Mouse (Mus musculus) right cerebral cortex, postnatal 10 days (tissue): ENCODE results near the gene Akr1b3.
A peak's percentile ranks its signal among the peaks of the same experiment; 100 is the strongest.
"Not testable (repeated sequence)": the region's sequence is repeated elsewhere in the genome, so short reads cannot be mapped to it uniquely, and the experiment has no call there.

Source experiments
- DNase-seq, 2 experiments: peaks; one replicate each; pipeline ENCODE4 v3.0.0; 2021; ENCODE audit warnings: low spot score in 2 of 2

Akr1b3 gene

DNA sequence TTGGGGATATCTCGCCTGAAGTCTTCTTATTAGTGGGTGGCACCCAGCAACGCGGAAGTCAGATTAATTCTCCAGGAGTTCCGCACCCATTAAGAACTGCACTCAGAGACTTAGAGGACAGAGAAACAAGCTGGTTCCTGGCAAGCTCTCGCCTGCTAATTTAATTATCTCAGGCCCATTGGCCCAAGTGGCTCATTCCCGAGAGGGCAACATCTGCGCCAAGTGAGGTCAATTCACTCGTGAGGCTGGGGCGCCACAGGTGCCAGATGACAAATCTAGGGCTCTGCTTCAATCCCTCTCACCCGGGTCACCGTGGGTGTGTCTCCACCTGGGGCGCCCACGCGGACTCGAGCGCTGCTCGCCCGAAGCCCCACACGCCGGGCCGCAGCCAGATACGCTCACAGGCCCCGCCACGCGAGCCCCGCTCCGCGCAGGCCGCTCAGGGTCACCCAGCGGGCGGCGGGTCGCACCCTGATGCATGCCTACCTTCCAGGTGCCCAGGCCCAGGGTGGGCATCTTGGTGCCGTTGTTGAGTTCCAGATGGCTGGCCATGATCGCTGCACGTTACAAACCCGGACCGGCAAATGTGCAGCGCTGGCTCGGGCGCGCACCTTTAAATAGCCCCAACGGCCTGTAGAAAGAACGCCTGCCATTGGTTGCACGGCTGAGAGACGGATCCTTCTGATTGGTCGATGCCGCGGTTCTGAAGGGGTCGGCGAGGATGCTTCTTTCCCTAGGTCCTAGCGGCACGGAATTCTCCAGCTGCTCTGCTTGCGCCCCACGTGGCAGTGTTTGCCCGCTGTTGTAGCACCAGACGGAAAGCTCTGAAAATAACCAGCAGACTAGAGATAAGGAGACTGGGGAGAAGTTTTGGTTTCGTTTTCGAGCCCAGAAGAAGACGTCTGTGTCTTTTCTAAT, at the start of gene Akr1b3:
TSS of gene Akr1b3 (minus strand) at position 625 of the 918 bp plus-strand sequence.
- DNase-seq, result peak; percentile 96 to 98

DNA sequence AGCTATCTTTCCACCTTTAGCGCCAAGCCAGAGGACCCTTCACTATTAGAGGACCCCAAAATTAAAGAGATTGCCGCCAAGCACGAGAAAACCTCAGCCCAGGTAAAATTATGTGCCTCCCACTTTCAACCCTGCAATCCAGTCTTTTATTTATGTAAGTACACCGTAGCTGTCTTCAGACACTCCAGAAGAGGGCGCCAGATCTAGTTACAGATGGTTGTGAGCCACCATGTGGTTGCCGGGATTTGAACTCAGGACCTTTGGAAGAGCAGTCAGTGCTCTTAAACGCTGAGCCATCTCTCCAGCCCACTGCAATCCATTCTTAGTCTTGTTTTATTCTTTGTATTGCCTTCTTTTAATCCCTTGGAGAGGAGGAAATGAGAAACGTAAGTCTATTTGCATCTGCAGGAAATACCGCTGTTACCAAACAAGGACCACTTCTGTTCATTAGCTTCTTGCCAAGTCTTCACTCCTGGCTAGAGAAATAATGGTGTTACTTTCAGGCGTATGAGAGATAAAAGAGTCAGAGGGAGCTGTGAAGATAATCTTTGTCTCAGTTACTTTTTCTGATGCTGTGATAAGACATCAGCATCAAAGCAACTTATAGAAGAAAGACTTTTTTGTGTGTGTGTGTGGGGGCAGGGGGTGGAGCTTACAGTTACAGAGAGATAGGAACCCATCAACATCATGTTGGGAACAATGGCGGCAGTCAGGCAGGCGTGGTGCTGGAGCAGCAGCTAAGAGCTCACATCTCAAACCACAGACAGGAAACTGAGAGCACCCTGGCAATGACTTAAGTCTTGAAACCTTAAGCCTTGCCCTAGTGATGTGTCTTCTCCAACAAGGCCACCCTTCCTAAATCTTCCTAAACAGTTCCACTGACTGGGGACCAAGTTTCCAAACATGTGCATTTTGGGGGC, 47.2 kb upstream of the Akr1b3 start:
- no peak for DNase-seq

DNA sequence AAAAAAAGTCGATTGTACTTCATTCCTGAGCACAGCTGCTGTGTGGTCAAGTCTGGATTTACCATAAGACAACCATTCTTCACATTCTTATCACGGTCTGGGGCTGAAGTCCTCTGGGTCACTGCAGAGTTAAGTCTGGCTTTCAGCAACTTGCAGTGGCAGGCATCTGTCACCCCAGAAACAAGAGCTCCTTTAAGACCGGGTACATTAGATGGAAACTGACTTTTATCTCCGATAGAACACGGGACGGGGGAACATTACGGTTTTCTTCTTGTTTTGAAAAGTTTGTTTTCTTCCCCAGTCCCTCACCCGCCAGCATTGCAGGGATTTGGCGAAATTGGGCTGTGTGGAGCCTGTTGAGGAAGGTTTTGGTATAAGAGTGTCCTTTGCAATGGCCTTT, 38.6 kb upstream of the Akr1b3 start:
- DNase-seq, result no peak

DNA sequence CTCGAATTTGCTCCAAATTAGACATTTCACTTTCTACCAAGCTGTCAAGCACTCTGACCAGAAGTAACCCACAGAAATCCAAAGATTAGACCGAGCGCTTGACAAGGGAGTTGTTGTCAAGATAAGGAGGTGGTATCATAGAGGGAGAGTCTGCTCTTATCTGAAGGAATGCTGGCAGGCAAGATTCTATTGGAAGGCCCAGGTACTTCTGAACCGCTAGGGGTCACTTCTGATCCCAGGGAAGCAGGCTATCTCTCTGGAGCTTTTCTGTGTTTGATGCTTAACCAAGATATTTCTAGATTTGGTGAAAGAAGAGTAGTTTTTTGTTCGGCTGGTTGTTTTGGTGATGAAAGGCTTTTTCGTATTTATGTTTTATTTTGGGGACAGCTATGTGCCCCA, 38.1 kb upstream of the Akr1b3 start:
- no peak for DNase-seq

DNA sequence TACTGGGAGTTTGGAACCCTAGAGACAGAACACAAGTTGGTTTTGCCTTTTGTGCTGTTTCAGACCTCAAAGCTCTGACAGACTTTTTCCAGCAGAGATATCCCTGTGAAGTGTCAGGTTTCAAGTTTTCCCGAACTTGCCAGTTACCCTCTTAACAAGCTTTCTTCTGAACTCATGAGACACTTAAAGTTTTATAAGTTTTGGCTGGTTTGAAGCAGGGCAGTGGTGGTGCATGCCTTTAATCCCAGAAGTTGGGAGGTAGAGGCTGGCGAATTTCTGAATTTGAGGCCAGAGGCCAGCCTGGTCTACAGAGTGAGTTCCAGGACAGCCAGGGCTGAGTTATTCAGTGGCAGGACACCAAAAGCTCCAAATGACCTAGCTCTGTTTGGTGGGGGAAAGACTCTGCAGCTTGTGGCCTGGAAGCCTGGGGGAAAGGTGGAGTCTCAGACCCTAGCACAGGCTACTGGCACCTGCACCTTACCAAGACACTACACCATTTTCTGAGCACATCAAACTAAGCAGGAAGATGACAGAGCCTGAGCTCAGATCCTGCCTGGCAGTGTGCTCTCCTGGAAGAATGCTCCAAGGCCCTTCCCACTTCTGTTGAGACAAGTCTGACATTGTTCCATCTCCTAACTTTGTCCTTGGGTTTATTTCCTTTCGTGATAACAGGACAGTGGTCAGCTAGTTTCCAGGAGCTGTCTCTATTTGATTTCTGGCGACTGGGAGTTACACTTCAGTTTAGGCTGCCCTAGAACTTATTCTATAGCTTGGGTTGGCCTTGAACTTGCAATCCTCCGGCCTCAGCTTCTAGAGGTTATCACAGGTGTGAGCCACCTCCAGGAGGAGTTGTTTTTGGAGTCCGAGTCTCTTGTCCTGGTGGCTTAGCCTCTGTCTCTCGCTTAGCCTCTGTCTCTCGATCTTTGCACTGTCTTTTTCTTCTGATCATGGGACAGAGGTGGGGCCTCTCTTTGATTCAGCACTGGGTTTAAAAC, 37.4 kb upstream of the Akr1b3 start:
- no peak for DNase-seq

DNA sequence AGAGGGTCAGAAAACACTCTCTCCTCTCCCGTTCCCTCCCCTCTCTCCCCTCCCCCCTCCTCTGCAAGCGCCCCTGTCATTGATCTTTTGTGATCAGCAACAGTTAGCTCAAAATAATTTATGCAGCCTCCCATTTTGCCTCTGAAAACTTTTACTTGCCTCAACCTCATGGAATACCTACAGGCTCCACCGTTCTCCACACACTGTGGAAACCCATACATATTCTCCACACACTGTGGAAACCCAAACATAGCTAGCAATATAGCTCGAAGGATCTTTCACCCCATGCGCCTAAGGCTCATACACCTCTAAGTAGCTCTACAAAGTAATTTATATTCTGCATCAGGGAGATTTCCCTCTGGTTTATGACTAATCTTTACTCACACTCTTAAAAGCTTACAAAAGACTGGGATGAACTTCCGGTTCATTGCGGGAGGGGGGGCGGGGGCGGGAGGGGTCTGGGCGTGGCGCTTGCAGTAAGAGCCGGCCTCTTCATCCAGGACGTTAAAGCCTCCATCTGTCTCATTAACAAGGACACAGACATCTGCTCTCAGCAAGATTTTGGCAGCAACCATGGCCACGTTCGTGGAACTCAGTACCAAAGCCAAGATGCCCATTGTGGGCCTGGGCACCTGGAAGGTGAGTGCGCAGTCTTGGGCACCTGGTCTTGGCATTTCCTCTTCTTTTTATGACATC, 36.5 kb upstream of the Akr1b3 start, which contains the start of gene Akr1b8:
TSS of gene Akr1b8 (plus strand) at position 462 of the 696 bp plus-strand sequence.
- DNase-seq, result no peak

DNA sequence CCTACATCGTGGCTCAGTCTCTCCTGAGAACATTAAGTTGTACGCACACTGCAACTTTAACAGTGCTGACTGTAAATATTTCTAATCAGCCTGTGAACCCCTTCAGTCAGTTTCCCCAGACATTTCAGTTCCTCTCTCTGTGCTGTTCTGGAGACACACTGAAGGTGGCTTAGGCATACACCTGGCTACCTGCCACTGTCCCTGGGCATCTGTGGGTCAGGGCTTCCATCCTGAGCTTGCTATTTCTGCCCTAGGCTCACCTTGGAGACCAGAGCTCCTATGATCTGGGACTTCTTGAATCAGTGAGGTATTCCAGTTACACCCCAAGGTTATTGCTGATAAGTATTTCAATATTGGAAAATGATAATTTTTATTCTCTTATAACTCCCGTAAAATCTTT, 35.1 kb upstream of the Akr1b3 start:
- DNase-seq, result no peak

DNA sequence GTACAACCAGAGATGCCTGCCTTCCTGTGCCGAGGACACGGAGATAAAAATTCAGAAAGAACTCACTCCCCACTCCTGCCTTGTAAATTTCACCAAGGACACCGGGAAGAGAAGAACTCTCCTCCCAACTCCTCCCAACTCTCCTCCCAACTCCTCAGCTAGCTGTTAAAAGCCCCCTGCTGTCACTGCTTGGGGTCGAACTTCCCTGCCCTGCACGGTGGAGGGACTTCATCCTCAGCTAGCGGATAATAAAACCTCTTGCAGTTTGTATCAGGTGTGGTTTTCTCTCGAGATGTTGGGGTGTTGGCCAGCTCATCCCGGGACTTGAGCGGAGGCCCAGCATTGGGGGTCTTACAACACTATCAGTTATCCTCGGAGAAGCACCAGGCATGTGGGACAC, 34.2 kb upstream of the Akr1b3 start:
- not testable (repeated sequence) for DNase-seq

DNA sequence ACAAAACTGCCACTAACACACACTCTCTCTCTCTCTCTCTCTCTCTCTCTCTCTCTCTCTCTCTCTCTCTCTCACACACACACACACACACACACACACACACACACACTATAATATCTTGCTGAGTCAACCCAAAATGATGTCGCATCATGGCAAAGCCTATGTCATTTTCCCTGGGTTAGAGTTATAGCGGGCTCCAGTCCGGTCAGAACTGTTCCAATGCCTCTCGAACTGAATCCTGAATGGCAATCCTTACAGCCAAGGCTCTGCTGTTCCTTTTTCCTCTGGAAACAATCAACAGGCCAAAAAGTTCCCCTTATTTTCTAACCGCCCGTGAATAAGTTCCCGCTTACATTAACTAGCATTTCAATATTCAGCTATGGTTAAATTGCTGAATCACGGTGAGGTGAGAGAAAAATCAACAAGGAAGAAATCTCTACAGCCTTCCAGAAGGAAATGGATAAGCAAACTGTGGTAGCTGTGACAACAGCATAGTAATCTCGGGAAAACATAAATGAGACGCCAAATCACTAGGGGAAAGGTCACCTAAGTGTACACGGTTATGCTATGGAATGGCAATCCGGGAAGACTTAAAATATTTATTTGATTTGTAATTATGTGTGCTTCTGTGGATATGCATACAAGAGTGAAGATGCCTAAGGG, 32.9 kb upstream of the Akr1b3 start:
- no peak for DNase-seq

DNA sequence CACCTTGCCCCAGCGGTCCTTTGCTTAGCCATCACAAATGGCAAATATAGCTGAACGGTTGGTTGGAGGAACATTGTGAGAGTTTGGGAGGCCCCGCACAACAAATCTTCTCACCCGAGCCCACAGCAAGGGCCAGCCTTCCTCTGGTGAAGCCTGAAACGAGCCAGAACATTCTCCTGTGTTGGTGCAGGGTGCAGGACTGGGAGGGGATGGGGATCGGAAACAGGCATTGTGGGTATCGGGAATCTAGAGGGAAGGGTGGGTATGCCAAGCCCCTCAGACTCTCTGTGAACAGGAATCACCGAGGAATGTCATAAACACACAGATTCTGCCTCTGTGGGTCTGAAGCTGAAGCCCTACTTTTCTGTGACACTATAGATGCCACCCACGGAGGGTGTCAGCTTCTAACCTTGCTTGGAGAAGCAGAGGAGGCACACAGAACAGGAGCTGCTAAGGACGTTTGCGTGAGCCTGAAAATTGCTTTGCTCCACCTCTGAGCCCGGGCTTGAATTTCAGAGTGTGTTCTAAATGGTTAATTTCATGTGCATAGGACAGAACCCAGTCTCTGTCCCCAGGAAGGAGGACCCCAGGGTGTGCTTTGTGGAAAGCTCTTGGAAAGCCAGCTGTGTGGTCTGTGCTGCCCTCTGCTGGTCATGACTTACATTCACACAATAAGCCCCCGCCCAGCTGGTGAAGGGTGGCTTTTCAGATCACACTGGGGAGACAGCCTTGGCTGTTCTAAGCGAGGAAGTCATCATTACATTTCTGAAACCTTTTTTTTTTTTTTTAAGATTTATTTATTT, 29.0 kb upstream of the Akr1b3 start:
- peak; percentile 82 to 86 for DNase-seq

DNA sequence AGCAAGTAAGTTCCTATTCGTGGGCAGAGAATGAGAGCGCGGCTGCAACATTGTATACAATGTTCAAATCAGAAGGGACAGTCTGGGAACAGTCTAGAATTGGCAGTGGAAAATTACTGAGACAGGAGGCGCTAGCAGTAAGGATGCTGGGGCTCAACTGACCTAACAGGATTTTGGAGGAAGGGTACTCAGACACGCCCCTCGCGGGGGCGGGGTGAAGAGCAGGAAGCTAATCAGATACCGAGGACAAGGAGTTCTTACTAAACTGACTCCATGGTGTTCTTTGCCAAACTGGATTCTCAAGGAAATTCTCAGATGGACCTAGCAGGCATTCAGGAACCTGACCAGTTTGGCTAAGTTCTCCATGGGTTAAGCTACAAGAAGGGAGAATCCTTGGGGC, 27.7 kb upstream of the Akr1b3 start:
- no peak for DNase-seq

DNA sequence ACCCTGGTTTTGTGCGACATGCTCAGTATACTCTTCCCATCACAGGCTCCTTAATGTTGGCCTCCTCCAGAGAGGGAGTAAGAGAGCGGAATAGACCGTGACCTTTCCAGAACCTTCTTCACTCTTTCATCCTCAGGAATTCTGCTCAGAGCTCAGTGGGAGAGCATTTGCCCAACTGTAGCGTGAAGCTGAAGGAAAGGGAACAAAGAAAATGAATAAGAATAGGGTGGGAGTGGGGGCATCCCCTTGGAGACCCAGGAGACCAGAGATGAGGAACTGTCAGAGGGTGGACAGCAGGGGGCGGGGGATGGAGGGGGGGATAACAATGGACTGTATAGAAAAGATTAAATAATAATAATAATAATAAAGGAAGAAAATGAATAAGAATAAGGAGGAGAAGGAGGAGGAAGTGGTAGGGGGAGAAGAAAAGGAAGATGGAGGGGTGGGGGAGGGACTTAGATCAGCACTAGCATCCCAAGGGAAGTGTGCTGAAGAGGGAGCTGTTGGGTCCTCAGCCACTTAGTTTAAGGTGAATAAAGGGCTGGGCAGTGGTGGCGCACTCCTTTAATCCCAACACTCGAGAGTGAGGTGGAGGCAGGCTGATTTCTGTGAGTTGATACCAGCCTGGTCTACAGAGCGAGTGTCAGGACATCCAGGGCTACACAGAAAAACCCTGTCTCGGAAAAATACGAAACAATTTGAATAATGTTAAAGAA, 27.0 kb upstream of the Akr1b3 start:
- no peak for DNase-seq

DNA sequence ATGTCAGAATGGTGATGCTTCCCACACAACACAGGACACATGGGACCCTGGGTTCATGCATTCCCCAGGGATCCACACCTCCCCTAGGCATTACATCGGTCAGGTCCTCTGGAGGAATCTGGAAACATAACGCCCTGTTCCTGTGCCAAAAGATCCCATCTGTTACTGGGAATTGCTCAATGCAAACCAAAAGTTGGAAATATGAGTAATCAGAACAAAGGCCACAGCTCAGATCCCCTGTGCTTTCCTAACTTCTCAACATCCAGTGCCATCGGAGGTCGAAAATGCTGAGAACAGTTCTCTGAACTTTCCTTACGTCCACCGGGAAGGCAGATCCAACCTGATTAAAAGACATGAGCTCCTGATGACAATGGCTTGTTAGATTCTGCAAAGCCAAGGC, 26.1 kb upstream of the Akr1b3 start:
- DNase-seq, result no peak

DNA sequence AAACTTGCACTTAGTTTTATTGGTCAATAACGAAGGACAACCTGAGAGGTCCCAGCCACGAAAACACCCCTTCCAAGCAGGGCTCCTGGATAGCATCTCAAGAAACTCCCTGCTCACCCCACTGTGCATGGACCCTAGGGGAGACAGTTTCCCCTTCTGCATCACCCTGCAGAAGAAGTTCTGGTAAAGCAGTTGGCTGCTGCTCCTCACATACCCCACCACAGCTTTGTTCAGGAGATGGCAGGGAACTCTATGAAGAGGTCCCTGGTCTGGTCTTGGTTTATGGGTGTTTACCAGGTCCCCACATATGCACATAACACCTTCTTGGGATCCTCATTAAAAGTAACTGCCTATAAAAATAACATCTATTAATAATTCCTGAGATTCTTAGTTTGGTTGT, 25.2 kb upstream of the Akr1b3 start:
- no peak for DNase-seq

DNA sequence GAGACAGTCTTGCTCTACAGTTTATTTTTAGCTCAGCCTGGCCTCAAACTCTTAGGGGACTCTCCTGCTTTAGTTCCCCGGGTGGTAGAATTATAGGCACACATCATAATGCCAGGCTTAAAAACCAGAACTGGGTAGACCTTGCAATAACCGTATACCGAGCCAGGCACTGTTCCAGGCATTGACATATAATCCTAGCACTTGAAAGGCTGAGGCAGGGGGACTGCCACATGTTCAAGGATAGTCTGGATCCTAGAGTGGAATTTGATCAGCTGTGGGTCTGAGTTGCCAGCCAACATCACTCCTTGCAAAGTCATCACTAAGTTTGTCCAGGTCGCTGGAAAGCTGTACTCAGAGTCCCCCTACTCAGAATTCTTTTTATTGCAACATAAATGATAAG, 24.7 kb upstream of the Akr1b3 start:
- DNase-seq, result no peak

DNA sequence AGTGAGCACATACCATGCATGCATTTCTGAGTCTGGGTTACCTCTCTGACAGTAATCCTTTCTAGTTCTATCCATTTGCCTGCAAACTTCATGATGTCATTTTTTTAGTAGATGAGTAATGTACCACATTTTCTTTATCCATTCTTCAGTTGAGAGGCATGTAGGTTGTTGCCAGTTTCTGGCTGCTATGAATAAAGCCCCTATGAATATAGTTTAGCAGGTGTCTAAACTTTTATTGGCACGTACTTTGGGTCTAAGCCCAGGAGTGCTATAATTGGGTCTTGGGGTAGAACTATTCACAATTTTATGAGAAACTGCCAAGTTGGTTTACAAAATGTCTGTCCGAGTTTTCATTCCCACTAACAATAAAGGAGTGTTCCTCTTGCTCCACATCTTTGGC, 20.5 kb upstream of the Akr1b3 start:
- no peak for DNase-seq

DNA sequence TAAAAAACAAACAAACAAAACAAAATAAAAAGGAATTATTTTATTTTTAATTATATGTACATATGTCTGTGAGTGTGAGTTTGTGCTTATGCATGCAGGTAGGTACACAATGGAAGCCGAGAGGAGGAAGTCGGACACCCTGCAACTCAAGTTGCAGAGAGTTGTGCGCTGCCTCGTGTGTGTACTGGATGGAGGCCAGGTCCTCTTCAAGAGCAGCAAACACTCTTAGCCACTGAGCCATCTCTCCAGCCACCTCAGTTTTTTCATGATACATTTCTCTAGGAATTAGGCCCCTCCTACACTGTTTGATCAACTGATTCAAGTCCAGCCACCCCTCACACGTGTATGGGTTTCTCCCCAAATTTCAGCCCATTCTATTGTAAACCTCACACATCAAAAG, 17.4 kb upstream of the Akr1b3 start:
- DNase-seq, result no peak

DNA sequence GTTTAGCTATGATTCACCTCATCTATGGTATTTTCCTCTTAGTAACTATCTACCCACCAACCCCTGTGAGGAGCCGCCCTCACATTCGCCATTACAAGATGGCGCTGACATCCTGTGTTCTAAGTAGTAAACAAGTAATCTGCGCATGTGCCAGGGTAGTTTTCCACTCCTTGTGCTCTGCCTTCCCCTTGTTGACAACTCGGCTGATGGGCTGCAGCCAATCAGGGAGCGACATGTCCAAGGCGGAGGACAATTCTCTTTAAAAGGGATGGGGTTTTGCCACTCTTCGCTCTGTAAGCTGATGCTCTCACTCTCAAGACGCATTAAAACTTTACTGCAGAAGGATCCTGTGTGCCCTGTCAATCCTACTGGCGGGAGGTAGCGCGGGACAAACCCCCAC, 14.5 kb upstream of the Akr1b3 start:
- not testable (repeated sequence) for DNase-seq

DNA sequence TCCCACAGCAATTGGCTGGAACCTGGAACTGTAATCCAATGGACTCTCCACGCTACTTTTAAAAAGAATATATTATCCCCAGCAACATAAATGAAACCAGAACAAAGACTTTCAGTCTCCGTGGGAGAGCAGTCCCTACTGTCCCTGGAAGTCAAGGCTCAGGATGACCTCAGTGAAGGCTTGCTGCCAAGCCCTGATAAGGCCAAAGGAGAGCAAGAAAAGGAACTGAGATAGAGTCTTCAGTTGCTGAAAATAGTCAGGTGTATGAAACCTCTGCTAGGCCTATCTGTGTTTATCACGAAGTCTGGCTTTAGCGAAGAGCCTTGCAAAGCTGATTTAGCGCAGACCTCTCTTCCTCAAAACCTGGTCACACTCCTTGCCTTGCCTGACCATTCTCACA, 14.1 kb upstream of the Akr1b3 start:
- DNase-seq, result no peak
